ENCODE assay signal across 8 mouse cellular contexts in genomic region chr9:45954294-45955106, GRCm38 (mm10). TPM values are rescaled to one million over a fixed set of nuclear protein-coding genes. Genes with fewer than 3 reads are reported as not detected.
DNase-seq lines count a peak whose midpoint lies in the region; ATAC-seq and TF ChIP-seq lines count a peak whose summit lies in the region.

No protein-coding gene starts in this region.

- DNase-seq in A20 (ENCODE audit: low read depth, low spot score) (peak; percentile 80), R1 (ENCODE audit: low read depth, low spot score) (peak; percentile 57)
- peak; percentile 52 for DNase-seq in gastrocnemius, postnatal 10 days
- peak; percentile 66 to 69 for DNase-seq in natural killer cell, adult 2 months (ENCODE audit: low spot score in 2 of 2)
- DNase-seq in testis, postnatal 10 days (ENCODE audit: low spot score): peak; percentile 72

- peak overlapping the region; percentile 82 for H3K4me2 ChIP-seq in intestine, postnatal 0 days (replicated peaks; ENCODE audit: low read depth)
- H3K4me2 ChIP-seq in liver, embryonic 12.5 days: peak overlapping the region; percentile 90

- WGBS in intestine, postnatal 0 days: under 1% methylated on average over 63 of the region's 63 CpGs
- WGBS in liver, embryonic 12.5 days (ENCODE audit: insufficient replicate concordance): under 1% methylated on average over 59 of the region's 63 CpGs

- peak; percentile 34; the same call in 1 of the 2 replicates for ATAC-seq in common myeloid progenitor, adult 5-6 weeks (replicated peaks; ENCODE audit: low read depth, poor library complexity, severe bottlenecking)
- peak; percentile 76 for ATAC-seq in intestine, postnatal 0 days
- ATAC-seq in liver, embryonic 12.5 days: peak; percentile 72

- peak overlapping the region; percentile 97 for H3K9ac ChIP-seq in intestine, postnatal 0 days (ENCODE audit: low read depth, low read length)
- peak overlapping the region; percentile 93 for H3K9ac ChIP-seq in liver, embryonic 12.5 days

- no peak for TF ChIP-seq CTCF in intestine, postnatal 0 days (IDR thresholded peaks at IDR 0.05; ENCODE audit: low read depth)

- H3K27ac ChIP-seq in intestine, postnatal 0 days (ENCODE audit: low read depth, low read length): peak overlapping the region; percentile 98
- H3K27ac ChIP-seq in liver, embryonic 12.5 days: peak overlapping the region; percentile 90

- H3K9me3 ChIP-seq in intestine, postnatal 0 days (ENCODE audit: control insufficient read depth): no peaks in the 10 kb centered on the region
- H3K9me3 ChIP-seq in liver, embryonic 12.5 days (replicated peaks): no peaks in the 10 kb centered on the region

- H3K4me1 ChIP-seq in intestine, postnatal 0 days (replicated peaks; ENCODE audit: control insufficient read depth, insufficient read depth, low read length): 0 out of 2 replicates have a peak, but pooled peaks cover 6% of the 10 kb centered on the region
- peaks cover 33% of the 10 kb centered on the region for H3K4me1 ChIP-seq in liver, embryonic 12.5 days

- H3K4me3 ChIP-seq in intestine, postnatal 0 days (ENCODE audit: low read depth, low read length): peak overlapping the region; percentile 81
- peak overlapping the region; percentile 80 for H3K4me3 ChIP-seq in liver, embryonic 12.5 days

- peaks cover 25% of the 10 kb centered on the region for H3K36me3 ChIP-seq in intestine, postnatal 0 days (ENCODE audit: control insufficient read depth, insufficient read depth)
- H3K36me3 ChIP-seq in liver, embryonic 12.5 days: peaks cover 36% of the 10 kb centered on the region

- H3K27me3 ChIP-seq in intestine, postnatal 0 days (replicated peaks; ENCODE audit: control insufficient read depth, insufficient read depth, low read length): no peaks in the 10 kb centered on the region
- H3K27me3 ChIP-seq in liver, embryonic 12.5 days (replicated peaks): no peaks in the 10 kb centered on the region

RNA-seq across cellular contexts. Expression of gene Sidt2, which starts 0.6 kb away (rescaled TPM):
- 21.9 and 39.9 TPM in 2 replicates for total RNA-seq in common myeloid progenitor, adult 5-6 weeks (2017)
- 10 to 100 TPM; 57.8 to 58.2 TPM for total RNA-seq in gastrocnemius, postnatal 10 days (2021)
- polyA plus RNA-seq in intestine, postnatal 0 days (2015; fragmentation: Nextera tagmentation; extraction: Ambion mirVana): 65.0 and 70.5 TPM in 2 replicates
- 31.5 and 33.3 TPM in 2 replicates for polyA plus RNA-seq in liver, embryonic 12.5 days (2016; fragmentation: Nextera tagmentation; extraction: Ambion mirVana)

RNA-seq across cellular contexts. Expression of gene Tagln, which starts 18.6 kb away (rescaled TPM):
- not detected in 2 replicates for total RNA-seq in common myeloid progenitor, adult 5-6 weeks (2017)
- 10 to 100 TPM; 53.6 to 64.6 TPM for total RNA-seq in gastrocnemius, postnatal 10 days (2021)
- polyA plus RNA-seq in intestine, postnatal 0 days (2015; fragmentation: Nextera tagmentation; extraction: Ambion mirVana): 416 and 455 TPM in 2 replicates
- polyA plus RNA-seq in liver, embryonic 12.5 days (2016; fragmentation: Nextera tagmentation; extraction: Ambion mirVana): 9.2 and 11.0 TPM in 2 replicates

RNA-seq across cellular contexts. Expression of gene Rnf214, which starts 47.8 kb away (rescaled TPM):
- 21.4 and 40.1 TPM in 2 replicates for total RNA-seq in common myeloid progenitor, adult 5-6 weeks (2017)
- 10 to 100 TPM; 26.8 to 31.6 TPM for total RNA-seq in gastrocnemius, postnatal 10 days (2021)
- 21.5 and 27.6 TPM in 2 replicates for polyA plus RNA-seq in intestine, postnatal 0 days (2015; fragmentation: Nextera tagmentation; extraction: Ambion mirVana)
- 17.5 and 24.0 TPM in 2 replicates for polyA plus RNA-seq in liver, embryonic 12.5 days (2016; fragmentation: Nextera tagmentation; extraction: Ambion mirVana)

RNA-seq across cellular contexts. Expression of gene Pcsk7, which starts 48.2 kb away (rescaled TPM):
- 12.0 and 16.9 TPM in 2 replicates for total RNA-seq in common myeloid progenitor, adult 5-6 weeks (2017)
- total RNA-seq in gastrocnemius, postnatal 10 days (2021): 10 to 100 TPM; 13.3 to 17.3 TPM
- polyA plus RNA-seq in intestine, postnatal 0 days (2015; fragmentation: Nextera tagmentation; extraction: Ambion mirVana): 16.9 and 17.3 TPM in 2 replicates
- polyA plus RNA-seq in liver, embryonic 12.5 days (2016; fragmentation: Nextera tagmentation; extraction: Ambion mirVana): 9.8 and 10.6 TPM in 2 replicates

RNA-seq across cellular contexts. Expression of gene Pafah1b2, which starts 58.0 kb away (rescaled TPM):
- total RNA-seq in common myeloid progenitor, adult 5-6 weeks (2017): 88.3 and 101 TPM in 2 replicates
- total RNA-seq in gastrocnemius, postnatal 10 days (2021): 10 to 100 TPM; 62.5 to 73.1 TPM
- polyA plus RNA-seq in intestine, postnatal 0 days (2015; fragmentation: Nextera tagmentation; extraction: Ambion mirVana): 78.1 and 78.2 TPM in 2 replicates
- polyA plus RNA-seq in liver, embryonic 12.5 days (2016; fragmentation: Nextera tagmentation; extraction: Ambion mirVana): 118 and 125 TPM in 2 replicates

Comparison
In these comparisons a context has a peak if more than half of its experiments do, and no peak if none do; other contexts are left out.
1. Peak in every context shown above with its lines: DNase-seq, ATAC-seq, H3K4me3 ChIP-seq and H3K27ac ChIP-seq.
2. RNA of gene Tagln, which starts 18.6 kb away (total RNA-seq): 53.6 to 64.6 TPM in gastrocnemius, postnatal 10 days; not detected in common myeloid progenitor, adult 5-6 weeks; every median in the first group is over 10 times any median in the second.